Mouse (Mus musculus) ES-E14 (cell line): ENCODE measurements around the gene Drosha. TPM values are rescaled to one million over a fixed set of nuclear protein-coding genes. Genes with fewer than 3 reads are reported as not detected.

Experiments used
- DNase-seq: peaks from one replicate; pipeline ENCODE4 v3.0.0-alpha.2; 2013; ENCODE audit warnings: low read depth, low spot score
- H3K27ac ChIP-seq: 2 replicates; pipeline ENCODE4 v1.5.1; 2012; ENCODE audit warnings: low read depth, mild to moderate bottlenecking, low read length, moderate library complexity, mixed read lengths; ENCODE audit not compliant: poor library complexity, insufficient read depth, severe bottlenecking
- H3K36me3 ChIP-seq: 2 replicates; pipeline ENCODE4 v1.6.1; 2012; ENCODE audit warnings: mild to moderate bottlenecking, low read length, moderate library complexity, mixed read lengths; ENCODE audit not compliant: control insufficient read depth, poor library complexity, insufficient read depth, severe bottlenecking
- H3K4me1 ChIP-seq, 2 experiments: fragments of 150-350 bp in 1 of 2; sonication (generic) in 1 of 2; 2 replicates each; pipeline ENCODE4 v1.6.1; 2012; ENCODE audit warnings: low read length in 2 of 2, mild to moderate bottlenecking in 1 of 2, mixed read lengths in 1 of 2; ENCODE audit not compliant: control insufficient read depth in 2 of 2, insufficient read depth in 2 of 2, poor library complexity in 1 of 2
- H3K4me3 ChIP-seq, 2 experiments: fragments of 150-350 bp in 1 of 2; sonication (generic) in 1 of 2; 2 replicates each; pipeline ENCODE4 v1.5.1; 2012; ENCODE audit warnings: low read length in 2 of 2, low read depth in 1 of 2, mild to moderate bottlenecking in 1 of 2, mixed read lengths in 1 of 2; ENCODE audit not compliant: insufficient read depth in 1 of 2, poor library complexity in 1 of 2, severe bottlenecking in 1 of 2
- H3K9ac ChIP-seq: 2 replicates; pipeline ENCODE4 v1.6.1; 2012; ENCODE audit warnings: low read depth, mild to moderate bottlenecking, low read length, mixed read lengths; ENCODE audit not compliant: poor library complexity, insufficient read depth, severe bottlenecking
- H3K9me3 ChIP-seq: fragments of 150-350 bp; sonication (generic); 2 replicates; pipeline ENCODE4 v1.6.1; 2012; ENCODE audit warnings: low read depth, mild to moderate bottlenecking, low read length; ENCODE audit not compliant: control insufficient read depth, insufficient read depth
- CHD2 ChIP-seq: IDR thresholded peaks from 2 replicates; pipeline ENCODE4 v1.6.1; 2014; ENCODE audit warnings: mild to moderate bottlenecking, low read depth, low read length, inconsistent platforms
- HCFC1 ChIP-seq: IDR thresholded peaks from 2 replicates; pipeline ENCODE4 v1.6.1; 2012; ENCODE audit warnings: low read length, inconsistent platforms, borderline replicate concordance; ENCODE audit not compliant: insufficient read depth
- MAFK ChIP-seq: IDR thresholded peaks from 2 replicates; pipeline ENCODE4 v1.6.1; 2014; ENCODE audit warnings: mild to moderate bottlenecking, low read depth, low read length, inconsistent platforms; ENCODE audit not compliant: insufficient read depth
- ZC3H11A ChIP-seq: IDR thresholded peaks from 2 replicates; pipeline ENCODE4 v1.6.1; 2012; ENCODE audit warnings: low read depth, mild to moderate bottlenecking, inconsistent platforms, low read length, borderline replicate concordance
- ZNF384 ChIP-seq: IDR thresholded peaks from 2 replicates; pipeline ENCODE4 v1.6.1; 2012; ENCODE audit warnings: low read depth, low read length, inconsistent platforms
- in situ Hi-C, 2 experiments: fragments of 600-800 bp; cut with MboI; formaldehyde crosslinking; loops; one replicate each; pipeline ENCODE4 v1.15.1; 2025; ENCODE audit warnings: low sequenced_read_pairs in 2 of 2, inconsistent platforms in 1 of 2; ENCODE audit not compliant: unreplicated experiment in 2 of 2
- total RNA-seq: library from RNA; depleted of rRNA; stranded (reverse); fragments of 300-350 nt; gene quantifications from 2 replicates; pipeline ENCODE4 v1.2.3, GENCODE M21; 2012; rRNA removed

The Drosha gene
- total RNA-seq, 1 experiment, result 48.2 TPM

DNA sequence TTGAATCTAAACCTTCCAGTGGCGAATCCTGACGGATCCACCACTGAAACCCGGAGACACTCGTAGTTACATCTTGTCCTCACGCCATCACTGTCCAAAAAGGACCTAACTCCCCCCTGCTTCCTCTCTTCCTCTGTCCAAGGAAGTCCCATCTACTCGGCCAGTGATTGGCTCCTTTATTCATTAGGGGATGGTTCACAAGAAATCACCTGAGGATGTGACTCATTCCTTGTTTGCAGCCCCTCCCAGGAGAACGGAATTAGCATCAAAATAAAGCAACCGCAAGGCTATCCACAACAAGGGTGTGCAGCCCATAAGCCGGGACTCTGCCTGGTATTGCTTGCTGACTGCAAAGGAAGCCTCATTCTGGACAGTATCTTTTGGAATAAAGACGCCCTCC is 137.6 kb downstream of the Drosha start:
- H3K9me3 ChIP-seq, result no peaks in the 10 kb centered on the region
- peak; percentile 76 for DNase-seq
- in situ Hi-C loops, result no loop called here

DNA sequence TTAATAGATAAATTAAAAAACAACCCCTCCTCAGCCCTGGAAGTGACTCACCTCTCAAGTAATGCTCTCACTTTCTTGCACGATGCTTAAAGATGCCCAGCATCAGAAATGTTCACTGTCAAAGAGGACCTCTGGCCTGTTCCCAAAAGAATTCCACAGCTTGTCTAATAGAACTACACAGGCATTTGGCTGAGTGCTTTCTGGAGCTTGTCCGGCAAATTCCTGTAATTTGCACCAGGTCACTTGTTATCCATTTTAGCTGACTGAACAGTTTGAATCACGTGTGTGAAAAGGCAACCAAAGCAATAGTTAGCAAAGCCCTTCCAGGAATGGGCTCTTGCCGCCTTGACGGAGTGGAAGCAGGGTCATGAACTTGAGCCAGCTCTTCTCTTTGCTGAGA is 140.6 kb downstream of the Drosha start:
- Histone ChIP-seq H3K4me3 (no peak overlapping the region), H3K27ac (no peak overlapping the region), H3K9me3 (no peaks in the 10 kb centered on the region), H3K9ac (no peak overlapping the region), H3K36me3 (peaks cover under 1% of the 10 kb centered on the region; the same call in 1 of the 2 replicates), H3K4me1 (peaks cover 8 to 13% of the 10 kb centered on the region in 2 experiments)
- in situ Hi-C loops, result no loop called here
- no peak for DNase-seq
- TF ChIP-seq ZNF384, result no peak
- TF ChIP-seq MAFK, result no peak
- no peak for TF ChIP-seq HCFC1
- TF ChIP-seq CHD2, result no peak
- no peak for TF ChIP-seq ZC3H11A

More for the DNA sequence above, 137.6 kb downstream of the Drosha start:
- H3K36me3 ChIP-seq, result peaks cover 2% of the 10 kb centered on the region; the same call in 1 of the 2 replicates
- H3K9ac ChIP-seq, result peak overlapping the region; percentile 85
- no peak for TF ChIP-seq ZC3H11A
- no peak for TF ChIP-seq HCFC1
- TF ChIP-seq CHD2, result no peak
- TF ChIP-seq ZNF384, result no peak
- no peak for TF ChIP-seq MAFK
- peaks cover 11 to 13% of the 10 kb centered on the region in 2 experiments for H3K4me1 ChIP-seq
- H3K27ac ChIP-seq, result peak overlapping the region; percentile 54; the same call in 1 of the 2 replicates
- H3K4me3 ChIP-seq, result peak overlapping the region; percentile 69 to 84

DNA sequence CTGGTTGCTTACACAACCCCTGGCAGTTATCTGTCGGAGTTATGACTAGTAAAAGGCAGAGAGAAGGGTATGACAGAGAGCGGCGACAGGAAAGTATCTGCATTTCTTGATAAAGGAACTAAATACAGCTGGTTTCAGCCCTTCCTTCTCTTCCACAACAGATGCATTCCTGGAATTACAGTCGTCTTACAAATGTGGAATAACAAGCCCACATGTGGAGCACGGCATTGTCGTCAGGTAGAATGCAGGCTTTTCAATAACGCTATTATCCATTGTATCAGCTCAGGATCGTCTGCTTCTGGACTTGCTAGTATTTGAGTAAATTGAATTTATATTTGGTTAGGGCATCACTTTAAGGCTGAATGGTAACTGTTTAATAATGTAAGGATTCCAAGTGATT is 144.2 kb downstream of the Drosha start:
- H3K4me1 ChIP-seq, result peaks cover 0 to 2% of the 10 kb centered on the region in 2 experiments; a peak in 1 of 4 replicates
- H3K4me3 ChIP-seq, result no peak overlapping the region
- no peaks in the 10 kb centered on the region for H3K36me3 ChIP-seq
- H3K9me3 ChIP-seq, result no peaks in the 10 kb centered on the region
- no peak for TF ChIP-seq ZC3H11A
- no peak for TF ChIP-seq ZNF384
- no peak for TF ChIP-seq CHD2
- TF ChIP-seq MAFK, result no peak
- TF ChIP-seq HCFC1, result no peak
- no peak for DNase-seq
- no peak overlapping the region for H3K27ac ChIP-seq
- in situ Hi-C loops, result no loop called here
- no peak overlapping the region for H3K9ac ChIP-seq

DNA sequence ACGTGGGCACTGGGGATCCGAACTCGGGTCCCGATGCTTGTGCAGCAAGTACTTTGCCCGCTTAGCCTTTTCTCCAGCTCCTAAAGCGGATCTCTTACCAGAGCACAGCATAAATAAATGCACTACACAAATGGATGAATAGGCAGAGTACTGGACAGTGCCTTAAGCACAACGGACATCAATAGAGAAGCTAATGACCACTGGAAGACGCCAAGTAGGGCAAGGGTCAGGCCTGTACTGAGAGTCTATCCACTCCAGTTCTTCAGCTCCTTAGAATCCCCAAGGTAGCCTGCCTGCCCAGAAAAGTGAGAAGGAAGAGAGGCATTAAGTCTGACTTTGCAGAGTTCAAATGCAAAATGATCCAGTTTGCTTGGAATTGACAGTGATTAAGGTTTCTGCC is 147.8 kb downstream of the Drosha start:
- TF ChIP-seq HCFC1 (no peak), MAFK (no peak), CHD2 (no peak), ZNF384 (no peak), ZC3H11A (no peak)
- no peaks in the 10 kb centered on the region for H3K4me1 ChIP-seq
- in situ Hi-C loops, result no loop called here
- no peaks in the 10 kb centered on the region for H3K9me3 ChIP-seq
- no peak overlapping the region for H3K9ac ChIP-seq
- H3K4me3 ChIP-seq, result no peak overlapping the region
- H3K27ac ChIP-seq, result no peak overlapping the region
- H3K36me3 ChIP-seq, result no peaks in the 10 kb centered on the region
- DNase-seq, result no peak

Other genes starting within 250 kb of the Drosha start
- 6.3 and 8.0 TPM in 2 replicates for gene Pdzd2, start 84.9 kb upstream of the Drosha start, total RNA-seq
- gene 6030458C11Rik, start 166 bp upstream of the Drosha start, total RNA-seq, result 26.4 and 27.5 TPM in 2 replicates